Mouse (Mus musculus) c-Kit-positive CD71-positive TER-119-negative erythroid progenitor cells, embryonic 14.5 days (primary cell): ENCODE measurements around the gene Gm49368.
"Not testable (repeated sequence)": the region's sequence is repeated elsewhere in the genome, so short reads cannot be mapped to it uniquely, and the experiment has no call there.

Experiments used
- DNase-seq: peaks from one replicate; pipeline ENCODE4 v3.0.0-alpha.2; 2013; ENCODE audit warnings: low read depth

Gm49368 gene

DNA sequence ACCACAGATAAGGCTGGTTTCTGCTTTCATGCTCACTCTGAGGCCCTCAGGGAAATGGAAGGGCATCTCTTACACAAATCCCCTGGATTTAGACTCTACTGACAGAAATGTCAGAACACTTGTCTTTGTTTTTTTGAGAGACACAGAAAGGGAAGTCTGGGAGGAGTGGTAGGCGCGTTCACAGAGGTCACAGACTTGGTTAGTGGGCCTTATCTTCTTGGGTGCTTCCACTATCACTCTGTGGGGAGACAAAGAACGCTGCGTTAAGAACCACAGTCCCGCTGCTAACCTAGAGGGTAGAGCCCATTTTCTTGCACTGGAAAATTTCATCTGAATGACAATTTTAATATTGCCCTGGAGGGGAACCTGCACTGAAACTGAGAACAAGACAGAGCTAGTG is 69.7 kb downstream of the Gm49368 start:
- DNase-seq, result no peak

DNA sequence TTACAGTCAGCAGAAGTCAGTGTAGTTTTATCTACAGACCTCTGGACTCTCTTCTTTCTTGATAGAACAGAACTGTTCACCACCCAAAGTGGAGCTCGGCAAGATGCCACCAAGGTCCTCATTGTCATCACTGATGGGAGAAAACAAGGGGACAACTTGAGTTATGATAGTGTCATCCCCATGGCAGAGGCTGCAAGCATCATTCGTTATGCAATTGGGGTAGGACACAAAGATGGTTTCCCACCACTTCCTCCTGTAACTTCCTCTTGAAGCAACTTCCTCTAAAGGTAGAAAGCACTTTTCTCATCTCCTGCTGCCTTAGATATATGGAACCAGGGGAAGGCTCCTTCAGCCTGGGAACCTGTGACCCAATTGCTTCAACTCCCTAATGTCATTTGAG is 71.1 kb downstream of the Gm49368 start:
- DNase-seq, result no peak

GRCm38 (mm10) chr7:128136927-128137326 is 74.4 kb downstream of the Gm49368 start:
- no peak for DNase-seq

DNA sequence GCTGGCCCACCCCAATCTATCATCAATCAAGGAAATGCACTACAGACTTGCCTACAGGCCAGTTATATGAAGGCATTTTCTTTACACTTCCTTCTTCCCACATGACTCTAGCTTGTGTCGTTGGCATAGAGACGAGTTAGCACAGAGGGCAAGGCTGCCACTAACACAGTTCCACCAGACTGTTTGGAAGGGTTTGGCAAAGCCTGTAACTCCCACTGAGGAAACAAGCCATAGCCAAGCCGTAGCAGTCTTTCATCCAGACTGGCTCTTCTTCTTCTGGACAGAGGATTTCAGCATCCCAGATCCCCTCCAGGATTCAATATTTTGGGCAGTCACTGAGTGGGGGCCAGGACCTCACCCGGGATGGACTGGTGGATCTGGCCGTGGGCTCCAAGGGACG is 77.1 kb downstream of the Gm49368 start:
- no peak for DNase-seq

- no peak for DNase-seq
Measured at GRCm38 (mm10) chr7:128150970-128151369, 88.5 kb downstream of the Gm49368 start.

- DNase-seq, result no peak
Measured at GRCm38 (mm10) chr7:128154076-128154475, 91.6 kb downstream of the Gm49368 start, which contains the start of gene Itgad. Gene Itgad, plus strand, starts transcription at chr7:128154376.

- no peak for DNase-seq
Measured at GRCm38 (mm10) chr7:128154924-128155323, 92.4 kb downstream of the Gm49368 start.

DNA sequence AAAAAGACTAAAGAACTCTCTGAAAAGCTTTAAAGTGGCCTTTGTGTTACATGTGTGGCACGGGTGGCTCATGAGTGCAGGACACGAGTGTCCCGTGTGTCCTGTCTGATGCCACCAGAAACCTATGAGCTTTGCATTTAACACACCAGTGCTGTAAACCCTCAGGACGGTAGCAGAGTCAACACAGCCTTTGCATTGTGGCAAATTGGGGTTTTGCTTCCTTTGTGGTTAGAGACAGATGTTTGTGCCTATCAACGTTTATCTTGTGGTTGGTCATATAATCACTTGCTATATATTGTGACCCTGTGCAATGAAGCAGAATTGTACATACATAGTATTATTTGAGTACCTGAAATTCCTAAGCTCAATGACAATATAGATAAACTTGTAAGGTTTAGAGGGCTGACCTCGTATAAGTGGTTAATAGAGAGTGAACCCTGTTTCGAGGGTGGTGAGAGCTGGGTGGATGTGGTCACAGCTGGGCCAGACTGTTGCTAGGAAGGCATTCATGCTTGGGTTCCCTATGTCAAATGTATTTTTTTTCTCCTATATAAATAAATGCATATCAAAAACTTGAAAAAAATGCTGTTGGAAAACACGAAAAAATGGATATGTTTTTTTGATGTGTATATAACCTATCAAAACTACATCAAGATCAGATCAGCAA is 96.3 kb downstream of the Gm49368 start:
- not testable (repeated sequence) for DNase-seq

- DNase-seq, result no peak
Measured at GRCm38 (mm10) chr7:128164001-128164400, 101.5 kb downstream of the Gm49368 start.

- DNase-seq, result no peak
Measured at GRCm38 (mm10) chr7:128166391-128166790, 103.9 kb downstream of the Gm49368 start.

GRCm38 (mm10) chr7:128169996-128170395 is 107.5 kb downstream of the Gm49368 start:
- no peak for DNase-seq
